Mouse (Mus musculus) heart, embryonic 10.5 days (tissue): ENCODE results near the gene Kcnip4. TPM values are rescaled to one million over a fixed set of nuclear protein-coding genes. Genes with fewer than 3 reads are reported as not detected.
A peak's percentile ranks its signal among the peaks of the same experiment; 100 is the strongest.

Source experiments
- DNase-seq: peaks from one replicate; pipeline ENCODE4 v3.0.0-alpha.2; 2017; ENCODE audit warnings: low spot score
- H3K27ac ChIP-seq: fragments of 300-500 bp; sonication (generic); 2 replicates; pipeline ENCODE4 v1.5.1; 2016; ENCODE audit warnings: mild to moderate bottlenecking
- H3K27me3 ChIP-seq: fragments of 300-500 bp; sonication (generic); 2 replicates; pipeline ENCODE4 v1.6.1; 2016; ENCODE audit warnings: mild to moderate bottlenecking; ENCODE audit not compliant: poor library complexity, insufficient read depth, severe bottlenecking
- H3K36me3 ChIP-seq: fragments of 300-500 bp; sonication (generic); 2 replicates; pipeline ENCODE4 v1.6.1; 2016; ENCODE audit warnings: mild to moderate bottlenecking, moderate library complexity
- H3K4me1 ChIP-seq: fragments of 300-500 bp; sonication (generic); 2 replicates; pipeline ENCODE4 v1.6.1; 2016; ENCODE audit warnings: mild to moderate bottlenecking
- H3K4me3 ChIP-seq: fragments of 300-500 bp; sonication (generic); 2 replicates; pipeline ENCODE4 v1.5.1; 2016; ENCODE audit warnings: mild to moderate bottlenecking, moderate library complexity
- H3K9me3 ChIP-seq: fragments of 300-500 bp; sonication (generic); 2 replicates; pipeline ENCODE4 v1.6.1; 2016; ENCODE audit warnings: mild to moderate bottlenecking, moderate library complexity
- WGBS: fragments of 180-500 bp; shearing (Covaris S2); methylation state at CpG from one replicate; pipeline ENCODE4 v1.1.7; 2016; 5-methylcytosine and 5-hydroxymethylcytosine counted together
- polyA plus RNA-seq: library from polyadenylated mRNA; unstranded; fragments of >200 nt; fragmentation: Nextera tagmentation; extraction: Ambion mirVana; gene quantifications from 2 replicates; pipeline ENCODE4 v1.2.1, GENCODE M21; 2016

The Kcnip4 gene
- polyA plus RNA-seq, 1 experiment from 2014 or later, result 0.62 TPM

GRCm38 (mm10) chr5:48460221-48460620 lies 1064.5 kb downstream of the Kcnip4 start:
- Histone ChIP-seq H3K9me3 (no peaks in the 10 kb centered on the region), H3K36me3 (no peaks in the 10 kb centered on the region), H3K4me1 (no peaks in the 10 kb centered on the region), H3K4me3 (no peak overlapping the region), H3K27ac (no peak overlapping the region), H3K27me3 (no peaks in the 10 kb centered on the region)
- WGBS, result 63% methylated on average over 2 of the region's 2 CpGs
- no peak for DNase-seq

GRCm38 (mm10) chr5:48448888-48449287 lies 1075.8 kb downstream of the Kcnip4 start:
- no peak overlapping the region for H3K27ac ChIP-seq
- no peaks in the 10 kb centered on the region for H3K27me3 ChIP-seq
- no peaks in the 10 kb centered on the region for H3K4me1 ChIP-seq
- H3K4me3 ChIP-seq, result no peak overlapping the region
- DNase-seq, result no peak
- 71% methylated on average over 1 of the region's 1 CpGs for WGBS
- H3K9me3 ChIP-seq, result no peaks in the 10 kb centered on the region
- H3K36me3 ChIP-seq, result no peaks in the 10 kb centered on the region

- Histone ChIP-seq H3K4me3 (no peak overlapping the region), H3K27me3 (no peaks in the 10 kb centered on the region), H3K4me1 (no peaks in the 10 kb centered on the region), H3K27ac (no peak overlapping the region), H3K36me3 (no peaks in the 10 kb centered on the region), H3K9me3 (no peaks in the 10 kb centered on the region)
- no peak for DNase-seq
These were observed 1094.2 kb downstream of the Kcnip4 start for GRCm38 (mm10) chr5:48430459-48430858.

DNA sequence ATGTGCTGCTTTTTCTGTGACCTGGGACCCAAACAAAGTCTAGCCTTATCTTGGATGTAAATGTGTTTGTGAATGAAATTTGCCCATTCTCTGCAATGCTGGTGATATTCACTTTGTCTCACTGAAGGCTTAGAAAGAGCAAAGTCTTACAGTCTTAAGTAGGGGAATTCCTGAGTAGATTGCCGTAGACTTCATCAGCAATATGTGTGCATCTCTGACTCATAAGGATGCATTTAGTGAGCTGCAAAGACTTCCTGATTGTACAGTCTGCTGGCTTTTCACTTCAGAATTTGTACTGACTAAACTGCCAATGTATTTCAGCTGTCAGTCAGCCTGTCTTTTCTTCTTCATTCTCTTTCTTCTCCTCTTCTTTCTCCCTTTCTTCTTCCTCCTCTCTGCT lies 1102.8 kb downstream of the Kcnip4 start:
- no peak overlapping the region for H3K4me3 ChIP-seq
- DNase-seq, result no peak
- no peaks in the 10 kb centered on the region for H3K27me3 ChIP-seq
- no peaks in the 10 kb centered on the region for H3K4me1 ChIP-seq
- H3K9me3 ChIP-seq, result no peaks in the 10 kb centered on the region
- WGBS, result 68% methylated on average over 1 of the region's 1 CpGs
- H3K27ac ChIP-seq, result no peak overlapping the region
- no peaks in the 10 kb centered on the region for H3K36me3 ChIP-seq

DNA sequence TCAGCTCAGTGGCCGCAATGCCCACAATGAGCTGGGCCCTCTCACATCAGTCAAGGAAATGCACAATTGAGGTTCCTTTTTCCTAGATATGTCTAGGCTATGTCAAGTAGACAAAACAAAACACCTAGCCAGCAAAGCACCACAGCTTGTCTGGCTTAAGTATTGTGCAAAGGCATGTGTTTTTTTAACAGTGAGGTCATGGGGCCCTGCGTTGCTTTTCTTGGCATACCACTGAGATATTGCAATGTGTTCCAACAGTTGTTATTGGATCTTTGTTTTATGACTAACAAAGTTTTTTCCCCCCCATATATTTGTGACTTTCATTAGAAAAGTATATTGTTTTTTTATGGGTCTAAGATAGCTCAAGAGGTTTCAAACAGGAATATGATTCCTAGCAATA lies 1105.0 kb downstream of the Kcnip4 start:
- Histone ChIP-seq H3K27me3 (no peaks in the 10 kb centered on the region), H3K9me3 (no peaks in the 10 kb centered on the region), H3K36me3 (no peaks in the 10 kb centered on the region), H3K4me3 (no peak overlapping the region), H3K27ac (no peak overlapping the region), H3K4me1 (no peaks in the 10 kb centered on the region)
- no peak for DNase-seq
- 82% methylated on average over 2 of the region's 2 CpGs for WGBS

DNA sequence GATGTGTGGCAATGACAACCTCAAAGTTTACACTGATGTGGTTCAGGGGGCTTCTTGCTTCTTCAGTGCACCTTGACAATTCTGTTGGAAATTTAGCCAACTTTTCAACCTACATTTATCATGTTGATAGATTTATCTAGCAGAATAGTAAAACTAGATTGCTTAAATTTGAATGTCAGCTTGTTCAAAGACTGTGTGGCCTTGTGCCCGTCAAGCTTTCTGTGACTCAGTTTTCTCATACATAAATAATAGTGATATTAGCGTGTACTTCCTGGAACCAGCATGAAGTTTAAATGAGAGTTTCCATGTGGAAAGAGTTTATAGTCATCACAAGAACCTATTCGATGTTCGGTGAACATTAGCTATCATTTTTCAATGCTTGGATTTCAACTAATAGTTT lies 1112.4 kb downstream of the Kcnip4 start:
- no peak for DNase-seq
- H3K27me3 ChIP-seq, result no peaks in the 10 kb centered on the region
- H3K4me3 ChIP-seq, result no peak overlapping the region
- 94% methylated on average over 4 of the region's 4 CpGs for WGBS
- no peak overlapping the region for H3K27ac ChIP-seq
- H3K4me1 ChIP-seq, result no peaks in the 10 kb centered on the region
- H3K9me3 ChIP-seq, result no peaks in the 10 kb centered on the region
- H3K36me3 ChIP-seq, result no peaks in the 10 kb centered on the region

DNA sequence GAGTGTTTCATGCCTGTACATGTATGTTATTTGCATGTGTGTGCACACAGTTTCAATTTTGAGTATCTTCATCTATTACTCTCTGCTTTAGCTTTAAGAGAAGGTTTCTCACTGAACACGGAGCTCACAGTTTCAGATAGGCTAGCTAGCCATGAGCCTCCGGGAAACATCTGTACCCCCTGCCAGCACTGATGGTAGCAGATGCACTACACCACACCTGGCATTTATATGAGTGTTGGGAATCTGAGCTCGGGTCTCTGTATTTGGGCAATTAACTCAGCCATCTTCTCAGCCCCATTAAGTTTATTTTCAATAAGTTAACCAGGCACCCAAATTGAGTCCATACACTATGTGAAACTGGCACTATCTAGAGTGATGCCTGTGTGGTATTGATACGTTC lies 1113.2 kb downstream of the Kcnip4 start:
- no peaks in the 10 kb centered on the region for H3K27me3 ChIP-seq
- H3K4me3 ChIP-seq, result no peak overlapping the region
- no peaks in the 10 kb centered on the region for H3K36me3 ChIP-seq
- DNase-seq, result no peak
- no peaks in the 10 kb centered on the region for H3K4me1 ChIP-seq
- H3K9me3 ChIP-seq, result no peaks in the 10 kb centered on the region
- 84% methylated on average over 4 of the region's 4 CpGs for WGBS
- no peak overlapping the region for H3K27ac ChIP-seq

GRCm38 (mm10) chr5:48410348-48410747 lies 1114.4 kb downstream of the Kcnip4 start:
- Histone ChIP-seq H3K9me3 (no peaks in the 10 kb centered on the region), H3K4me1 (no peaks in the 10 kb centered on the region), H3K27me3 (no peaks in the 10 kb centered on the region), H3K4me3 (no peak overlapping the region), H3K36me3 (no peaks in the 10 kb centered on the region), H3K27ac (no peak overlapping the region)
- no peak for DNase-seq
- 82% methylated on average over 5 of the region's 5 CpGs for WGBS

GRCm38 (mm10) chr5:48408276-48408675 lies 1116.4 kb downstream of the Kcnip4 start:
- no peaks in the 10 kb centered on the region for H3K27me3 ChIP-seq
- 42% methylated on average over 4 of the region's 4 CpGs for WGBS
- DNase-seq, result no peak

DNA sequence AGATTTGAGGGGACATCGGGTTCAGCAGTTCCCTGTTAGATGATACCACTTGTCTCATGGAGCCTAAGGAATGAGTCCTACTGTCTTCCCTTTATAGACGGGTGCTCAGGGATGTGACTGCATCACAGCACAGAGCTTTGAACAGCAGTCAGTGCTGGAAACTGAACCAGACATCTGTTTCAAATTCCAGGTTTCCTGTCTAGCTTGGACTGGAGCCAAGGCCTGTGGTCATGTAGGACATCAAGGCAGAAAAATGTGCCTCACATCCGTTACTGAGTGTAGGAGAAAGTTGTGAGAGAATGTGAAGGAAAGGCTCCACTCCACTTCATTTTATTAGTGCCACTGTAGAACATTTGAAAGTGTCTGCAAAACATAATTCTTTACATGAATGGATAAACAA lies 1122.2 kb downstream of the Kcnip4 start:
- Histone ChIP-seq H3K36me3 (peaks cover 4% of the 10 kb centered on the region; the same call in 1 of the 2 replicates), H3K27ac (no peak overlapping the region), H3K4me1 (no peaks in the 10 kb centered on the region), H3K4me3 (no peak overlapping the region), H3K27me3 (no peaks in the 10 kb centered on the region), H3K9me3 (no peaks in the 10 kb centered on the region)
- DNase-seq, result no peak
- 52% methylated on average over 3 of the region's 3 CpGs for WGBS

More at GRCm38 (mm10) chr5:48408276-48408675, 1116.4 kb downstream of the Kcnip4 start:
- H3K27ac ChIP-seq, result no peak overlapping the region
- H3K4me1 ChIP-seq, result no peaks in the 10 kb centered on the region
- H3K9me3 ChIP-seq, result no peaks in the 10 kb centered on the region
- H3K4me3 ChIP-seq, result no peak overlapping the region
- H3K36me3 ChIP-seq, result no peaks in the 10 kb centered on the region

GRCm38 (mm10) chr5:48371890-48372766 lies 1152.6 kb downstream of the Kcnip4 start:
- peak overlapping the region; percentile 91 for H3K27ac ChIP-seq
- H3K4me1 ChIP-seq, result peaks cover 10% of the 10 kb centered on the region; the same call in 1 of the 2 replicates
- WGBS, result under 1% methylated on average over 44 of the region's 44 CpGs
- peak overlapping the region; percentile 96 for H3K4me3 ChIP-seq
- peaks cover 17% of the 10 kb centered on the region; the same call in 1 of the 2 replicates for H3K36me3 ChIP-seq
- DNase-seq, result peak; percentile 96
- H3K9me3 ChIP-seq, result no peaks in the 10 kb centered on the region
- H3K27me3 ChIP-seq, result no peaks in the 10 kb centered on the region

- Histone ChIP-seq H3K4me1 (no peaks in the 10 kb centered on the region), H3K4me3 (no peak overlapping the region), H3K27me3 (no peaks in the 10 kb centered on the region), H3K9me3 (no peaks in the 10 kb centered on the region), H3K27ac (no peak overlapping the region), H3K36me3 (no peaks in the 10 kb centered on the region)
- DNase-seq, result no peak
- 70% methylated on average over 1 of the region's 1 CpGs for WGBS
These were observed 1175.4 kb downstream of the Kcnip4 start for GRCm38 (mm10) chr5:48349309-48349708.

- no peaks in the 10 kb centered on the region for H3K36me3 ChIP-seq
- no peak for DNase-seq
- H3K27me3 ChIP-seq, result no peaks in the 10 kb centered on the region
- H3K9me3 ChIP-seq, result no peaks in the 10 kb centered on the region
- H3K4me1 ChIP-seq, result no peaks in the 10 kb centered on the region
- 89% methylated on average over 2 of the region's 2 CpGs for WGBS
- no peak overlapping the region for H3K4me3 ChIP-seq
- H3K27ac ChIP-seq, result no peak overlapping the region
These were observed 1178.6 kb downstream of the Kcnip4 start for GRCm38 (mm10) chr5:48345983-48346648.
